Mouse (Mus musculus): ENCODE measurements around the gene Fcnb. TPM values are rescaled to one million over a fixed set of nuclear protein-coding genes. Genes with fewer than 3 reads are reported as not detected.
A peak's percentile ranks its signal among the peaks of the same experiment; 100 is the strongest.

Gene Fcnb
- total RNA-seq (2021) = not detected
- long read RNA-seq = 0 reads

DNA sequence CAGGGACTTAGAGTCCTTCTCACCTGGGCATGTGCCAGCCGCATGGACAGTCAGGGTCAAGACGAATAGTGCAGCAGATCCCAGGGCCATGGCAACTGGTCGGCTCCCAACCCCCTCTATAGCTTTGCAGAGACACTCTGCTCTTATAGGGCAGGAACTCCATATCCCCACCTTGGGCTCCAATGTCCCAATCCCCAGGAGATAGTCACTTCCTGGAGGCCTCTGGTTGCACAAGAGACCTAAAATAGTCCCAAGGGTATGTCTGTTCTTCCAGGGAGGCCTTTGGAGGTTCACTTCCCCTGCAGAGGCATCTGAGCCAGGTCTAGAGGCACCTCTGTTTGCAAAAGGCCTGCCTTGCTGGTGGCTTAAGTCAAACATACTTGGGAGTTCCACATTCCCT, at the start of gene Fcnb:
Fcnb (minus strand) TSS at position 118 of the 400 bp plus-strand sequence.
- no peak for DNase-seq (ENCODE audit: low spot score in 2 of 2)

DNA sequence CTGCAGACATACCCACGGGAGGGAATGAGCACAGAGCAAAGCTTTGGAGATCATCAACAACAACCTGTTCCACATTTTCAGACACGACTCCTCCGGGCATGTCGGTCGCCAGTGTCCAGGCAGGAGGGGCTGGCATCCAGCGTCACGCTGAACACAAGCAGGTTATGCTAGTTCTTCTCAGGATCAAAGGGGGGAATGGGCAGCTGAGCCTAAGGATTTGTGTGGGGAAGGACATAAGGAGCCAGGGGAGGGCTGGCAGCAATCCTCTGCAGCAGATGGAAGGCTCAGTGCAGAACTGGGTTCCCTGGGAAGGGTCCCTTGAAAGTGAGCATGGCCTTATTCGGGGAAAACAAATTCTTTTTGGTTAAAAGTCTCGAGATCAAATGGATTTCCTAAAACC, 49.1 kb upstream of the Fcnb start:
- no peak for DNase-seq (ENCODE audit: low spot score in 2 of 2)

GRCm38 (mm10) chr2:28132117-28132516, 47.4 kb upstream of the Fcnb start:
- DNase-seq (ENCODE audit: low spot score in 2 of 2) = no peak

DNA sequence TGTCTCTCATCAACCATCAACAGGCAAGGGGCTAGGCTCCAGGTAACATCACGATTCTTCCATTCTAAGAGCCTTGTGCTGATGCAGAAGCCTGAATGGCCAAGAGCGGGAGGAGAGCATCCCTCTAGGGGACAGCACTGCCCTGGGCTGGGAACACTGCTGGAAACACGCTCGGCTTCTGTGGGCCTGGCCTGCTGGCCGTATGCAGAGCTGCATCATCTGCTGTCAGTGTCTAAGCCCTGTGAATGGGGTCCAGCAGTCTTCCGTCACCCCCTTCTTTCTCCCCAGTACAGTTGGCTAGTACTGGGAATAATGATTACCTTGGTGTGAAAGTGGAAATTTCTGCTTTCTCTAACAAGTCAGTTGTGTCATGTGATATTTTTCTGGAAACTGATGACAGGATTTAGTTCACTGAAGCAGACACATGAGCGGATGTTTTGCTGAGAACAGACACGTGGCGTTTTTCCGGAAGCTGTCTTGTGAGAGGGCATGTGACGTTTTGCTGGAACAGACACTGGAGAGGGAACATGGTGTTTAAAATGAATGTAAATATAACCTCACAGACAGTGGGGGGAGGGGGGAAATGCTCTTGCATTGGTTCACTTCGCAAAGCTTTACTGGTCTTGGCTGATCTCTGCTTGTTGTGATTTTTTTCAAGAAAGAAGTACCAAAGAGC, 42.2 kb upstream of the Fcnb start:
- no peak for DNase-seq (ENCODE audit: low spot score in 2 of 2)

DNA sequence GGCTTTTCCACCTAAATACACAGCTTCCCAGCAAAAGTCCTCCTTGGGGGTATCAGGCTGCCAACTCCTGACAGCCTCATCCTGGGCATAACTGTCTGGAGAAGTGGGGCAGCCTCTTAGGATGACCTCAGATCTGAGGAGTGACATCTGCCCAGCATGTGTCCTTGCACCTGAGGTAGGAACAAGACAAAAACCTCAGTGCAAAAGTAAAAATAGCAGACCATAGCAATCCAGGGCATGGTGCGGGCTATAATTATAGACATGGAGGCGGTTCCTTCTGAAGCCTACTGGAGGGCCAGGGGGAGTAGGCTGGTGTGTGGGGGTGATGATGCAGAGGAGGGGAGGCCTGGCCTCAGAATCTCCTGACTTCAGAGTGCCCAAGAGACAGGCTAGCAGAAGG, 39.2 kb upstream of the Fcnb start:
- DNase-seq (ENCODE audit: low spot score in 2 of 2) = no peak

- DNase-seq (ENCODE audit: low spot score in 2 of 2) = no peak
Observed at GRCm38 (mm10) chr2:28121309-28121708, 36.6 kb upstream of the Fcnb start.

- no peak for DNase-seq (ENCODE audit: low spot score in 2 of 2)
Observed at GRCm38 (mm10) chr2:28120342-28120741, 35.7 kb upstream of the Fcnb start.

DNA sequence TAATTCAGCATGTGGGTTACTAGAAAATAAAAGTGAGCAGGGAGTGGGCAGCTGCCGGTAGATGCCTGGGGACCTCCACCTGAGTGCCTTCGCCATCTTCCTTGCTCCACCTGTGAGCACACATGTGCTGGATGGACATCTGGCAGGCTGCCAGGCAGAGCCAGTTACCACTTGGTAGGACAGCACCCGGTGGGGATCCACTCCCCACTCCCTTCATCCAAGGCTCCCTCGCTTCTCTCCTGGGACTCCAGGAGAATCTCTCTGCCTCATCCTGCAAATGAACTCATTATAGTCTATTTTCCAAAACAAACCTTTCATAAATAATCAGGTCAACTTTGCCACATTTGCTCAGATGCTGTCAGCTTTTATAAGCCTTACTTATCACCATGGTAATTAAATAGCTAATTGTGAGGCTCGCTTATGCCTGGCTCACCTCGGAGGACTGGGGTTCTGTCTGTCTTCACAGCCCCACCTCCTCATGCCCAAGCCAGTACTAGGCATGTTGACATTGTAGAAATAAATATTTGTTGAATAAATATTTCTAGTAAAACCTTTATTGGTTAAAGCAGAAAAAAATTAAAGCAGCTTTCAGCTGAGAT, 33.9 kb upstream of the Fcnb start:
- no peak for DNase-seq (ENCODE audit: low spot score in 2 of 2)

DNA sequence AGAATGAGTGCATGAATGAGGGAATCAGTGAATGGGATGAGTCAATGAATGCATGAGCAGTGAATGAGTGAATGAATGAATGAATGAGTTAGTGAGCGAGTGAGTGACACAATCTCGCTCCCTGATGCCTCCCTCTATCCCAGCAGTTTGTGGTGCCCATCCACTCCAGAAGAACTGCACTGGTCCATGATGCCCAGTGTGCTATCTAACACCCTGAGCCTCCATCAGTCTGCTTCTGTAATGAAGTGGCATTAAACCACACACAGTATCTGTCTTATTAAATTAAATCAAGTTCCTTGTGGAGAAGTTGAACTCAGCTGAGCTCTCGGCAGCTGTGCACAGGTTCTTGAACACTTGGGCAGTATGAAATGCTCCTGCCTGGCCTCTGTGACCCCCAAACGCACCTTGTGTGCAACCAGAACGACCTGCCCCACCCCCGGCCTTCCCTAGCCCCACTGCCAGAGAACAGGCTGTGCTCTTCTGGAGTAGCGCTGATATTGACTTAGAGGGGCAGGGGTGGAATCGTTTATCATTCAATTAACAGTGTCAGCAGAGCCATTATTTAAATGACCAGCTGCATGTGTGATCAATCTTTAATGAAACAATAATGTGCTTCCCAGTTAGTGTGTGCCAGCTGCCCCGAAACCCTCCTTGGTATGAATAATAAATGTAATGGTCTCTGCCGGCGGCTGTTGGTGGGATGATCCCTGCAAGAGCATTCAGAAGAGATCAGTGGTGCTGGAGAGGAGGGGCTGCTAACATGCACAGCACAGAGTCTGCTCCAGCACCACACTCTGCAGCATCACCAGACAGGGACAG, 33.0 kb upstream of the Fcnb start:
- DNase-seq (ENCODE audit: low spot score in 2 of 2) = no peak

- DNase-seq (ENCODE audit: low spot score in 2 of 2) = no peak
Observed at GRCm38 (mm10) chr2:28108763-28109162, 24.1 kb upstream of the Fcnb start.

DNA sequence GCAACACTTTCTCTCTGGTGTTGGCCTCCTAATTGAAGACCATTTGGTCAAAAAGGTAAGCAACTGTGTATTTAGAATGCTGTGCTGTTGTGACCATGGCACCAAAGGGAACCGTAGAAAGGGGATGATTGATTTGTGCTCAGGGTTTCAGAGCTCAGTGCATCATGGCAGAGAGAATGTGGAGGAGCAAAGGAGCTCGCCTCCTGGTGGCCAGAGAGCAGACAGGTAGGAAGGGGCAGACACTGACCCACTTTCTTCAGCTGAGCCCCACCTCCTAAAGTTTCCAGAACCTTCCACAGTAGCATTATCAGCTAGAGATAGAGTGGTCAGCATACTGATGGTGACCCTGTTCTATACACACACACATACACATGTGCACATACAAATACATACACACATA, 21.3 kb upstream of the Fcnb start:
- DNase-seq (ENCODE audit: low spot score in 2 of 2) = no peak

DNA sequence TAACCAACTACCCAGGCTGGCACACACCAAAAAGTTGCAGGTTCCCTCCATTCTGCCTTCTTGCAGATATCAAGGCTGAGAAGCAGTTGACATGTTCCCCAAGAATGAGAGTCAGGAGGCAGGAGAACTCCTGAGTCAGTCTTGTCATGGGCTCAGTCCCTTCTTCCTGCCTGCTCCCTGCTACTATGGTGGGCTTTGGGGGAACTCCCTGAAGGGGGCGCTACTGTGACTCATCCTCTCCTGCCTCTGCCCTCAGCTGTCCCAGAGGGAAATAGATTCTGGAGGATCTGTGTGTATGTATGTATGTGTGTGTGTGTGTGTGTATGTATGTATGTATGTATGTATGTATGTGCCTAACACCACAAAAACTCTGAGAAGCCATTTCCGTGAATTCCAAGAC, 19.0 kb upstream of the Fcnb start:
- DNase-seq (ENCODE audit: low spot score in 2 of 2) = no peak

DNA sequence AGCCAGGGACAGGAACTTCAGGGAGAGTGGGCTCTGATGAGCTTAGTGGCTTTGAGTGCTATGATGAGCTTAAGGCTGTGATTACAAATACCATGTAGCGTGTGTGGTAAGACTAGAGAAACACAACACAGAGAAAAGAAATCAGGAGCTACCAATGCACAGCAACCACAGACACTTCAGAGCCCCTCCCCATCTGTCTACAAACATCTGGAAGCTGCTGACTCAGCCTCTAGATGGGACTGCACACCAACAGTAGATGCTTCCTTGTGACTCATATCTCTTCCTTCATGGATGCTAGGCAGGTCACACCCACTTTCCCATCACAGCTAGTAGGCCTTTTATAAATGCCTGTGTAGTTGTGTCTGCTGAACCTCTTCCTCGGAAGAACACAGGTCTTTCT, 17.2 kb upstream of the Fcnb start:
- no peak for DNase-seq (ENCODE audit: low spot score in 2 of 2)

DNA sequence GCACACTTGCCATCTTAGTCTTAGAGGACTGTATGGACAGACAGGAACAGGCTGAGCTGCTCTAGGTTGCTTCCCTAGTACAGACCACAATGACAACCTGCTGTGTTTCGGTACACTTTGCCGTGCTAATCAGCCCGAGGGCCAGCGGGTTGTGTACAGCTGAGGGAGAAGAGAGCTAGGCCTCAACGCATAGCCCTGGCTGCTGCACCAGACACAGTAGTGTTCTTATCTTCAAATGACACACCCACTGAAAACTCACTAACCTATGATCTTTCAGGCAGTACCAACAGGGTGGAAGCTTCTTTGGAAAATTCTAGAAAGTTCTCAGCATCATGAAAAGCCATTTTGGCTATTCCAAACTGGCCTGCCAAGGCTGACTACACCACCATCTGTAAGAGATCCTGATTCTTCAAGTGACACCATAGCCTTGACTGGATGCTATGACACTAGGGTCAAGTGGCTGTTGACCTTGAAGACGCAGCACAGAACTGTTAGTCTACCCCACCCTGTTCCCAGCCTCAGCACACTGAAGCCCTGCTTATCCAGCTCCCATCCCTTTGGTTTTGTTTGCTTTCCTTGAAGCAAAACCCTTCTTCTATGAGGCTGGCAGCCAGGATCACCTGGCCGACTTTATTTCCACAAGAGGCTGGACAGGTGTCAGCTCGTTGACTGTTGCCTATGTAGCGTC, 16.3 kb upstream of the Fcnb start:
- DNase-seq (ENCODE audit: low spot score in 2 of 2) = no peak

GRCm38 (mm10) chr2:28098547-28099505, 14.1 kb upstream of the Fcnb start:
- DNase-seq (ENCODE audit: low spot score in 2 of 2) = peak in 1 of 2 experiments; percentile 21

- DNase-seq (ENCODE audit: low spot score in 2 of 2) = no peak
Observed at GRCm38 (mm10) chr2:28096751-28097309, 12.1 kb upstream of the Fcnb start.

DNA sequence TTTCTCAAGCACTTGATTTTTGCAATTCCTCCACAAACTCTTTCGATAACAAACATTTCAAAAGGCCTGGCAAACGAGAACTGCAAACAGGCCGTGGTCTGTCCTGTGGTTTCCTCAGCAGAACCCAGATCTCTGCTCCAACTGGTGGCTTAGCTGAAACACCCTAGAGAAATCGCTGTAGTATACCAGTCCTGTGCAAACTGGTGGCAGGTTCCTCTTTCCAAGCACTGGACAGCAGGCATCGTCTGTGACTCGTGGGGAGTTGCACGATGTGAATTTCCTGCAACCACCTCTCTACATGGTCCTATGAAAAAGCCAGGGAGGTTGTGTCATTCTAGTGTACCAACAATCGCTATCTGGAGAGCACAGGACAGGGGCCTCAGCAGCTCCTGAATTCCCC, 7.4 kb upstream of the Fcnb start:
- DNase-seq (ENCODE audit: low spot score in 2 of 2) = no peak

- no peak for DNase-seq (ENCODE audit: low spot score in 2 of 2)
Observed at GRCm38 (mm10) chr2:28091042-28091441, 6.4 kb upstream of the Fcnb start.

- no peak for DNase-seq (ENCODE audit: low spot score in 2 of 2)
Observed at GRCm38 (mm10) chr2:28090299-28091008, 5.8 kb upstream of the Fcnb start.

GRCm38 (mm10) chr2:28089095-28089494, 4.4 kb upstream of the Fcnb start:
- no peak for DNase-seq (ENCODE audit: low spot score in 2 of 2)
